Mouse (Mus musculus): ENCODE results near the gene Hist1h3f. TPM values are rescaled to one million over a fixed set of nuclear protein-coding genes. Genes with fewer than 3 reads are reported as not detected.

Gene Hist1h3f
- total RNA-seq, 2 experiments from 2014 or later, result 31.6 to 132 TPM

DNA sequence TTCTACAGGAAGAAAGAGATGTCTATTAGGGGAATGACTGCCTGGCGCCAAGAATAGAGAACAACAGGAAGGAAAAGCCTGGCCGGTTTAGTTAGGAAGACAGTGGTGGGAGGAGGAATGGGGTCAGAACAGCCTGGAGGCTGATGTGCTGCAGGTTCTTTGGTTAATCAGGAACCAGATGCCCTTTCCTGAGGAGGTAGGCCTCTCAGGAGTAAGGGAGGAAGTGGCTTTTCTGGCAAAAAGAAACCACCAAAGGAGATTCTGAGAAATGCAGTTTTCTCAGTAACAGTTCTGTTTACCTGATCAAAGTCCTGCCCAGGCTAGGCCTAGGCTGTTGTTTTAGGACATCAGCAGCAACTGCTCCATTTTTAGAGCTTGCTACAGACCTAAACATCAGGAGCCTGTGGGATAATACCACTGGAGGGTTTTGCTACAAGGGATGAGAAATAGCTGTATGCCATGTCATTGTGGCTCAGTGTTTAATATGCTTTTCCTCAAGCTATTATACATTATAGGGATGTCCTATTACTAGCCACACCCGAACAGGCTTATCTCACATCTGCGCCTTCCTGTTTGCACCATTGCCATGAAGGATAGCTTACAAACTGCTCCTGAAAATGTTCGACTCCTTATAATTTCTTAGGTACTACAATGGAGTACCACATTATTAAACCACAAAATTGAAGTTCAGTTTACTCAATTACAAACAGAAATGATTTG is 49.4 kb downstream of the Hist1h3f start:
- no peak for ATAC-seq (replicated peaks; ENCODE audit: low FRiP score, low TSS enrichment, poor library complexity, severe bottlenecking)

Other genes starting within 250 kb of the Hist1h3f start
Only the 30 nearest of the 34 such genes appear.
- 16.0 and 23.2 TPM in 2 replicates for gene Zfp322a, start 174.8 kb upstream of the Hist1h3f start, total RNA-seq (2014; fragmentation: Nextera tagmentation)
- 64.7 and 75.8 TPM in 2 replicates for gene Zfp322a, start 174.8 kb upstream of the Hist1h3f start, total RNA-seq (2017)
- 8.0 and 10.7 TPM in 2 replicates for gene Abt1, start 120.2 kb upstream of the Hist1h3f start, total RNA-seq (2014; fragmentation: Nextera tagmentation)
- gene Abt1, start 120.2 kb upstream of the Hist1h3f start, total RNA-seq (2017), result 12.8 and 13.7 TPM in 2 replicates
- not detected in 2 replicates for gene Btn1a1, start 78.2 kb upstream of the Hist1h3f start, total RNA-seq (2014; fragmentation: Nextera tagmentation)
- not detected in 2 replicates for gene Btn1a1, start 78.2 kb upstream of the Hist1h3f start, total RNA-seq (2017)
- not detected in 2 replicates for gene Btn2a2, start 55.2 kb upstream of the Hist1h3f start, total RNA-seq (2014; fragmentation: Nextera tagmentation)
- gene Btn2a2, start 55.2 kb upstream of the Hist1h3f start, total RNA-seq (2017), result not detected in 2 replicates
- 115 and 209 TPM in 2 replicates for gene Hist1h4h, start 13.0 kb upstream of the Hist1h3f start, total RNA-seq (2014; fragmentation: Nextera tagmentation)
- 683 and 1,187 TPM in 2 replicates for gene Hist1h4h, start 13.0 kb upstream of the Hist1h3f start, total RNA-seq (2017)
- 41.1 and 66.5 TPM in 2 replicates for gene Hist1h2af, start 10.1 kb upstream of the Hist1h3f start, total RNA-seq (2014; fragmentation: Nextera tagmentation)
- 1,297 and 1,759 TPM in 2 replicates for gene Hist1h2af, start 10.1 kb upstream of the Hist1h3f start, total RNA-seq (2017)
- gene Hist1h3g, start 8.6 kb upstream of the Hist1h3f start, total RNA-seq (2014; fragmentation: Nextera tagmentation), result 189 and 293 TPM in 2 replicates
- gene Hist1h3g, start 8.6 kb upstream of the Hist1h3f start, total RNA-seq (2017), result 189 and 625 TPM in 2 replicates
- 31.9 and 110 TPM in 2 replicates for gene Hist1h2bh, start 660 bp upstream of the Hist1h3f start, total RNA-seq (2014; fragmentation: Nextera tagmentation)
- 85.7 and 165 TPM in 2 replicates for gene Hist1h2bh, start 660 bp upstream of the Hist1h3f start, total RNA-seq (2017)
- 281 and 340 TPM in 2 replicates for gene Hist1h4f, start 7.6 kb downstream of the Hist1h3f start, total RNA-seq (2014; fragmentation: Nextera tagmentation)
- gene Hist1h4f, start 7.6 kb downstream of the Hist1h3f start, total RNA-seq (2017), result 1,052 and 1,693 TPM in 2 replicates
- gene Hist1h1d, start 9.2 kb downstream of the Hist1h3f start, total RNA-seq (2014; fragmentation: Nextera tagmentation), result 29.5 and 42.3 TPM in 2 replicates
- 81.4 and 84.0 TPM in 2 replicates for gene Hist1h1d, start 9.2 kb downstream of the Hist1h3f start, total RNA-seq (2017)
- 124 and 193 TPM in 2 replicates for gene Hist1h3e, start 18.3 kb downstream of the Hist1h3f start, total RNA-seq (2014; fragmentation: Nextera tagmentation)
- gene Hist1h3e, start 18.3 kb downstream of the Hist1h3f start, total RNA-seq (2017), result 254 and 322 TPM in 2 replicates
- 5.7 and 12.6 TPM in 2 replicates for gene Hist1h2ae, start 27.2 kb downstream of the Hist1h3f start, total RNA-seq (2014; fragmentation: Nextera tagmentation)
- gene Hist1h2ae, start 27.2 kb downstream of the Hist1h3f start, total RNA-seq (2017), result 237 and 359 TPM in 2 replicates
- gene Hist1h2bg, start 27.3 kb downstream of the Hist1h3f start, total RNA-seq (2014; fragmentation: Nextera tagmentation), result 386 and 627 TPM in 2 replicates
- 891 and 1,210 TPM in 2 replicates for gene Hist1h2bg, start 27.3 kb downstream of the Hist1h3f start, total RNA-seq (2017)
- gene Hist1h2bf, start 30.1 kb downstream of the Hist1h3f start, total RNA-seq (2014; fragmentation: Nextera tagmentation), result 342 and 512 TPM in 2 replicates
- 329 and 662 TPM in 2 replicates for gene Hist1h2bf, start 30.1 kb downstream of the Hist1h3f start, total RNA-seq (2017)
- gene Hist1h2ad, start 30.3 kb downstream of the Hist1h3f start, total RNA-seq (2014; fragmentation: Nextera tagmentation), result 1.4 and 11.1 TPM in 2 replicates
- 1,263 and 1,317 TPM in 2 replicates for gene Hist1h2ad, start 30.3 kb downstream of the Hist1h3f start, total RNA-seq (2017)
- 123 and 185 TPM in 2 replicates for gene Hist1h3d, start 31.7 kb downstream of the Hist1h3f start, total RNA-seq (2014; fragmentation: Nextera tagmentation)
- gene Hist1h3d, start 31.7 kb downstream of the Hist1h3f start, total RNA-seq (2017), result 84.0 and 189 TPM in 2 replicates
- gene Hist1h4d, start 37.5 kb downstream of the Hist1h3f start, total RNA-seq (2014; fragmentation: Nextera tagmentation), result 470 and 507 TPM in 2 replicates
- 756 and 1,171 TPM in 2 replicates for gene Hist1h4d, start 37.5 kb downstream of the Hist1h3f start, total RNA-seq (2017)
- 26.9 and 37.8 TPM in 2 replicates for gene Hist1h2be, start 77.1 kb downstream of the Hist1h3f start, total RNA-seq (2014; fragmentation: Nextera tagmentation)
- gene Hist1h2be, start 77.1 kb downstream of the Hist1h3f start, total RNA-seq (2017), result 47.9 and 73.4 TPM in 2 replicates
- gene Hist1h1e, start 78.5 kb downstream of the Hist1h3f start, total RNA-seq (2014; fragmentation: Nextera tagmentation), result 289 and 399 TPM in 2 replicates
- gene Hist1h1e, start 78.5 kb downstream of the Hist1h3f start, total RNA-seq (2017), result 199 and 265 TPM in 2 replicates
- 3.8 and 6.0 TPM in 2 replicates for gene Hist1h2ac, start 139.9 kb downstream of the Hist1h3f start, total RNA-seq (2014; fragmentation: Nextera tagmentation)
- 56.0 and 87.4 TPM in 2 replicates for gene Hist1h2ac, start 139.9 kb downstream of the Hist1h3f start, total RNA-seq (2017)
- gene Hist1h2bc, start 140.1 kb downstream of the Hist1h3f start, total RNA-seq (2014; fragmentation: Nextera tagmentation), result 74.9 and 133 TPM in 2 replicates
- gene Hist1h2bc, start 140.1 kb downstream of the Hist1h3f start, total RNA-seq (2017), result 136 and 209 TPM in 2 replicates
- gene Hist1h1t, start 151.8 kb downstream of the Hist1h3f start, total RNA-seq (2014; fragmentation: Nextera tagmentation), result 1.3 TPM in 1 of 2 replicates, not detected in the other
- 1.3 TPM in 1 of 2 replicates, not detected in the other for gene Hist1h1t, start 151.8 kb downstream of the Hist1h3f start, total RNA-seq (2017)
- gene Hist1h4c, start 154.4 kb downstream of the Hist1h3f start, total RNA-seq (2014; fragmentation: Nextera tagmentation), result 153 and 163 TPM in 2 replicates
- 166 and 397 TPM in 2 replicates for gene Hist1h4c, start 154.4 kb downstream of the Hist1h3f start, total RNA-seq (2017)
- gene Hfe, start 166.8 kb downstream of the Hist1h3f start, total RNA-seq (2014; fragmentation: Nextera tagmentation), result not detected in 2 replicates
- 0.27 and 1.9 TPM in 2 replicates for gene Hfe, start 166.8 kb downstream of the Hist1h3f start, total RNA-seq (2017)
- 152 and 164 TPM in 2 replicates for gene Hist1h1c, start 194.8 kb downstream of the Hist1h3f start, total RNA-seq (2014; fragmentation: Nextera tagmentation)
- 474 and 577 TPM in 2 replicates for gene Hist1h1c, start 194.8 kb downstream of the Hist1h3f start, total RNA-seq (2017)
- gene Hist1h3c, start 201.6 kb downstream of the Hist1h3f start, total RNA-seq (2014; fragmentation: Nextera tagmentation), result 81.7 and 130 TPM in 2 replicates
- gene Hist1h3c, start 201.6 kb downstream of the Hist1h3f start, total RNA-seq (2017), result 369 and 555 TPM in 2 replicates
- gene Hist1h2bb, start 202.7 kb downstream of the Hist1h3f start, total RNA-seq (2014; fragmentation: Nextera tagmentation), result 322 and 625 TPM in 2 replicates
- 4,065 and 6,565 TPM in 2 replicates for gene Hist1h2bb, start 202.7 kb downstream of the Hist1h3f start, total RNA-seq (2017)
- gene Hist1h2ab, start 207.1 kb downstream of the Hist1h3f start, total RNA-seq (2014; fragmentation: Nextera tagmentation), result 69.7 and 80.3 TPM in 2 replicates
- gene Hist1h2ab, start 207.1 kb downstream of the Hist1h3f start, total RNA-seq (2017), result 1,316 and 2,308 TPM in 2 replicates
- gene Hist1h3b, start 208.2 kb downstream of the Hist1h3f start, total RNA-seq (2014; fragmentation: Nextera tagmentation), result 324 and 486 TPM in 2 replicates
- gene Hist1h3b, start 208.2 kb downstream of the Hist1h3f start, total RNA-seq (2017), result 276 and 731 TPM in 2 replicates
- gene Hist1h4b, start 213.0 kb downstream of the Hist1h3f start, total RNA-seq (2014; fragmentation: Nextera tagmentation), result 164 and 186 TPM in 2 replicates
- 396 and 733 TPM in 2 replicates for gene Hist1h4b, start 213.0 kb downstream of the Hist1h3f start, total RNA-seq (2017)

All from megakaryocyte-erythroid progenitor cell, adult 5-6 weeks (primary cell).